Mouse (Mus musculus) MEL (cell line): Measurements from ENCODE around the gene Boc. TPM values are rescaled to one million over a fixed set of nuclear protein-coding genes. Genes with fewer than 3 reads are reported as not detected.
A peak's percentile ranks its signal among the peaks of the same experiment; 100 is the strongest.

Experiments used
- DNase-seq: peaks from one replicate; pipeline ENCODE4 v3.0.0; 2011; ENCODE audit warnings: low read depth, low spot score
- H3K27ac ChIP-seq: 2 replicates; pipeline ENCODE4 v1.5.1; 2012; ENCODE audit warnings: low read depth, mild to moderate bottlenecking, control low read depth, low read length, moderate library complexity; ENCODE audit not compliant: control insufficient read depth
- H3K27me3 ChIP-seq, 2 experiments: fragments of 150-350 bp in 1 of 2; sonication (generic) in 1 of 2; 2 replicates each; pipeline ENCODE4 v1.6.1; 2012; ENCODE audit warnings: low read length in 2 of 2, mild to moderate bottlenecking in 2 of 2, improper control_type of control experiment in 1 of 2, moderate library complexity in 1 of 2; ENCODE audit not compliant: insufficient read depth in 2 of 2, control insufficient read depth in 1 of 2
- H3K36me3 ChIP-seq, 2 experiments: 2 replicates each; pipeline ENCODE4 v1.6.1; 2012 to 2014; ENCODE audit warnings: low read length in 2 of 2, improper control_type of control experiment in 1 of 2, inconsistent platforms in 1 of 2, mild to moderate bottlenecking in 1 of 2; ENCODE audit not compliant: insufficient read depth in 2 of 2, control insufficient read depth in 1 of 2
- H3K4me1 ChIP-seq, 2 experiments: fragments of 150-350 bp in 1 of 2; sonication (generic) in 1 of 2; 2 replicates each; pipeline ENCODE4 v1.6.1; 2012; ENCODE audit warnings: low read length in 2 of 2, improper control_type of control experiment in 1 of 2, mild to moderate bottlenecking in 1 of 2; ENCODE audit not compliant: insufficient read depth in 2 of 2, control insufficient read depth in 1 of 2
- H3K4me3 ChIP-seq, 2 experiments: fragments of 150-350 bp in 1 of 2; sonication (generic) in 1 of 2; 2 replicates each; pipeline ENCODE4 v1.5.1; 2012; ENCODE audit warnings: low read depth in 2 of 2, low read length in 2 of 2, mild to moderate bottlenecking in 2 of 2, moderate library complexity in 2 of 2, control low read depth in 1 of 2, improper control_type of control experiment in 1 of 2; ENCODE audit not compliant: control insufficient read depth in 1 of 2, insufficient read depth in 1 of 2
- H3K79me2 ChIP-seq: 2 replicates; pipeline ENCODE4 v1.6.1; 2012; ENCODE audit warnings: mild to moderate bottlenecking, low read length, moderate library complexity; ENCODE audit not compliant: control insufficient read depth, poor library complexity, insufficient read depth
- H3K9ac ChIP-seq: 2 replicates; pipeline ENCODE4 v1.6.1; 2012; ENCODE audit warnings: low read depth, mild to moderate bottlenecking, control low read depth, low read length, moderate library complexity; ENCODE audit not compliant: control insufficient read depth, poor library complexity, severe bottlenecking
- H3K9me3 ChIP-seq: fragments of 150-350 bp; sonication (generic); replicated peaks from 2 replicates; pipeline ENCODE4 v1.6.1; 2012; ENCODE audit warnings: mild to moderate bottlenecking, low read length, improper control_type of control experiment, moderate library complexity; ENCODE audit not compliant: insufficient read depth
- BHLHE40 ChIP-seq: IDR thresholded peaks from 2 replicates; pipeline ENCODE4 v1.6.1; 2012; ENCODE audit warnings: low read depth, mild to moderate bottlenecking, inconsistent platforms, low read length, improper control_type of control experiment, borderline replicate concordance
- CHD2 ChIP-seq: IDR thresholded peaks from 2 replicates; pipeline ENCODE4 v1.6.1; 2011; ENCODE audit warnings: low read length, improper control_type of control experiment
- ETS1 ChIP-seq: IDR thresholded peaks from 2 replicates; pipeline ENCODE4 v1.6.1; 2012; ENCODE audit warnings: low read depth, mild to moderate bottlenecking, inconsistent platforms, low read length, improper control_type of control experiment, moderate library complexity
- HCFC1 ChIP-seq: IDR thresholded peaks from 2 replicates; pipeline ENCODE4 v1.6.1; 2012; ENCODE audit warnings: low read depth, mild to moderate bottlenecking, inconsistent platforms, low read length, improper control_type of control experiment, moderate library complexity
- JUND ChIP-seq: IDR thresholded peaks from 2 replicates; pipeline ENCODE4 v1.6.1; 2011; ENCODE audit warnings: low read depth, mild to moderate bottlenecking, improper control_type of control experiment, low read length
- MAX ChIP-seq: IDR thresholded peaks from 2 replicates; pipeline ENCODE4 v1.6.1; 2011; ENCODE audit warnings: low read length, improper control_type of control experiment
- MYB ChIP-seq: IDR thresholded peaks from 2 replicates; pipeline ENCODE4 v1.6.1; 2011; ENCODE audit warnings: mild to moderate bottlenecking, low read depth, low read length, improper control_type of control experiment
- NELFE ChIP-seq: IDR thresholded peaks from 2 replicates; pipeline ENCODE4 v1.6.1; 2011; ENCODE audit warnings: low read depth, low read length, improper control_type of control experiment
- POLR2A ChIP-seq, 2 experiments: IDR thresholded peaks; 2 replicates each; pipeline ENCODE4 v1.6.1; 2011 to 2012; ENCODE audit warnings: low read length in 2 of 2, mild to moderate bottlenecking in 2 of 2, control low read depth in 1 of 2, improper control_type of control experiment in 1 of 2, low read depth in 1 of 2, moderate library complexity in 1 of 2; ENCODE audit not compliant: control insufficient read depth in 1 of 2, insufficient read depth in 1 of 2, poor library complexity in 1 of 2
- POLR2AphosphoS2 ChIP-seq: IDR thresholded peaks from 2 replicates; pipeline ENCODE4 v1.6.1; 2011; ENCODE audit warnings: low read length, improper control_type of control experiment
- POLR2AphosphoS5 ChIP-seq: IDR thresholded peaks from 2 replicates; pipeline ENCODE4 v1.6.1; 2012; ENCODE audit warnings: low read depth, borderline replicate concordance, mild to moderate bottlenecking, inconsistent platforms, low read length, moderate library complexity, mixed read lengths
- SIN3A ChIP-seq: IDR thresholded peaks from 2 replicates; pipeline ENCODE4 v1.6.1; 2012; ENCODE audit warnings: low read length, improper control_type of control experiment, inconsistent platforms
- TBP ChIP-seq: IDR thresholded peaks from 2 replicates; pipeline ENCODE4 v1.8.0; 2011; ENCODE audit warnings: low read depth, low read length, improper control_type of control experiment
- USF1 ChIP-seq: IDR thresholded peaks from 2 replicates; pipeline ENCODE4 v1.6.1; 2014; ENCODE audit warnings: low read depth, mild to moderate bottlenecking, inconsistent platforms, low read length, improper control_type of control experiment, moderate library complexity
- USF2 ChIP-seq, 2 experiments: IDR thresholded peaks; 2 replicates each; pipeline ENCODE4 v1.6.1; 2011 to 2012; ENCODE audit warnings: improper control_type of control experiment in 2 of 2, low read length in 2 of 2, borderline replicate concordance in 1 of 2, inconsistent platforms in 1 of 2, low read depth in 1 of 2, mild to moderate bottlenecking in 1 of 2; ENCODE audit not compliant: insufficient read depth in 1 of 2
- ZC3H11A ChIP-seq: IDR thresholded peaks from 2 replicates; pipeline ENCODE4 v1.6.1; 2012; ENCODE audit warnings: low read depth, mild to moderate bottlenecking, inconsistent platforms, low read length, improper control_type of control experiment
- ZKSCAN1 ChIP-seq: IDR thresholded peaks from 2 replicates; pipeline ENCODE4 v1.6.1; 2012; ENCODE audit warnings: low read depth, mild to moderate bottlenecking, inconsistent platforms, low read length, improper control_type of control experiment, moderate library complexity
- ZMIZ1 ChIP-seq: IDR thresholded peaks from 2 replicates; pipeline ENCODE4 v1.6.1; 2012; ENCODE audit warnings: low read depth, mild to moderate bottlenecking, inconsistent platforms, low read length, improper control_type of control experiment, moderate library complexity
- polyA plus RNA-seq, 2 experiments: library from polyadenylated mRNA; stranded (reverse) in 1 of 2; unstranded in 1 of 2; fragments of >175 nt in 1 of 2; fragments of >200 nt in 1 of 2; gene quantifications; 2 replicates each; pipeline versions ENCODE4 v1.2.1 to v1.2.4; 2012; ENCODE audit warnings: low replicate concordance in 2 of 2, low read depth in 1 of 2; ENCODE audit not compliant: insufficient read length in 2 of 2, insufficient read depth in 1 of 2, missing spikeins in 1 of 2
- total RNA-seq: library from RNA; depleted of rRNA; stranded (reverse); fragments of 300-350 nt; gene quantifications from 2 replicates; pipeline ENCODE4 v1.2.3, GENCODE M21; 2012; rRNA removed

Boc gene
- total RNA-seq (not detected in 2 replicates), polyA plus RNA-seq (not detected)

GRCm38 (mm10) chr16:44558471-44559329 lies at the start of gene Boc:
Gene Boc, minus strand, starts transcription at chr16:44558897.
- no peak within 1 kb of the TSS for H3K4me3 ChIP-seq
- H3K9ac ChIP-seq: no peak within 1 kb of the TSS
- no peaks in the 10 kb centered on the region for H3K36me3 ChIP-seq
- H3K27ac ChIP-seq: no peak within 1 kb of the TSS
- no peaks in the 10 kb centered on the region for H3K27me3 ChIP-seq
- no peak for TF ChIP-seq BHLHE40
- no peak for TF ChIP-seq USF2 (IDR thresholded peaks at IDR 0.05; ENCODE audit: borderline replicate concordance in 1 of 2, insufficient read depth in 1 of 2, low read depth in 1 of 2, low read length in 2 of 2)
- no peak for TF ChIP-seq ETS1
- TF ChIP-seq JUND: no peak
- TF ChIP-seq POLR2A (IDR thresholded peaks at IDR 0.05; ENCODE audit: control insufficient read depth in 1 of 2, insufficient read depth in 1 of 2, low read depth in 1 of 2, low read length in 2 of 2, poor library complexity in 1 of 2): peak in 1 of 2 experiments; percentile 14; a peak in 1 of 4 replicates
- TF ChIP-seq MAX: no peak
- H3K9me3 ChIP-seq: no peaks in the 10 kb centered on the region
- no peak for DNase-seq
- H3K79me2 ChIP-seq: no peaks in the 10 kb centered on the region
- H3K4me1 ChIP-seq: no peaks in the 10 kb centered on the region

GRCm38 (mm10) chr16:44606643-44607042 lies 47.9 kb upstream of the Boc start:
- TF ChIP-seq USF1: no peak
- TF ChIP-seq POLR2AphosphoS2: no peak
- TF ChIP-seq MYB: no peak
- TF ChIP-seq NELFE: no peak
- TF ChIP-seq BHLHE40: no peak
- TF ChIP-seq CHD2: no peak
- no peak for TF ChIP-seq ZKSCAN1
- TF ChIP-seq MAX: no peak
- Histone ChIP-seq H3K9ac (no peak overlapping the region), H3K9me3 (no peaks in the 10 kb centered on the region), H3K27me3 (peaks cover 0 to 2% of the 10 kb centered on the region in 2 experiments; a peak in 2 of 4 replicates), H3K27ac (no peak overlapping the region), H3K4me3 (no peak overlapping the region), H3K4me1 (no peaks in the 10 kb centered on the region), H3K36me3 (no peaks in the 10 kb centered on the region), H3K79me2 (no peaks in the 10 kb centered on the region)
- DNase-seq: no peak

GRCm38 (mm10) chr16:44604021-44604616 lies 45.4 kb upstream of the Boc start:
- Histone ChIP-seq H3K27me3 (peaks cover 0 to 2% of the 10 kb centered on the region in 2 experiments; a peak in 2 of 4 replicates), H3K9me3 (no peaks in the 10 kb centered on the region), H3K4me3 (no peak overlapping the region), H3K36me3 (no peaks in the 10 kb centered on the region), H3K79me2 (no peaks in the 10 kb centered on the region), H3K27ac (no peak overlapping the region), H3K4me1 (no peaks in the 10 kb centered on the region), H3K9ac (no peak overlapping the region)
- no peak for TF ChIP-seq ZMIZ1
- no peak for TF ChIP-seq POLR2AphosphoS5
- TF ChIP-seq SIN3A: no peak
- no peak for TF ChIP-seq TBP
- TF ChIP-seq HCFC1: no peak
- TF ChIP-seq CHD2: no peak
- no peak for TF ChIP-seq ZC3H11A
- no peak for TF ChIP-seq USF2 (IDR thresholded peaks at IDR 0.05; ENCODE audit: borderline replicate concordance in 1 of 2, insufficient read depth in 1 of 2, low read depth in 1 of 2, low read length in 2 of 2)
- DNase-seq: no peak
